Mouse (Mus musculus) leukemia stem cell, adult 10-12 weeks (primary cell): ENCODE data around the gene Nipal1. TPM values are rescaled to one million over a fixed set of nuclear protein-coding genes. Genes with fewer than 3 reads are reported as not detected.

Source experiments
- polyA plus RNA-seq: library from polyadenylated mRNA; stranded (reverse); fragments of >175 nt; gene quantifications from 2 replicates; pipeline ENCODE4 v1.2.3, GENCODE M21; 2012; ENCODE audit warnings: low replicate concordance

Nipal1 gene
- not detected in 2 replicates for polyA plus RNA-seq

DNA sequence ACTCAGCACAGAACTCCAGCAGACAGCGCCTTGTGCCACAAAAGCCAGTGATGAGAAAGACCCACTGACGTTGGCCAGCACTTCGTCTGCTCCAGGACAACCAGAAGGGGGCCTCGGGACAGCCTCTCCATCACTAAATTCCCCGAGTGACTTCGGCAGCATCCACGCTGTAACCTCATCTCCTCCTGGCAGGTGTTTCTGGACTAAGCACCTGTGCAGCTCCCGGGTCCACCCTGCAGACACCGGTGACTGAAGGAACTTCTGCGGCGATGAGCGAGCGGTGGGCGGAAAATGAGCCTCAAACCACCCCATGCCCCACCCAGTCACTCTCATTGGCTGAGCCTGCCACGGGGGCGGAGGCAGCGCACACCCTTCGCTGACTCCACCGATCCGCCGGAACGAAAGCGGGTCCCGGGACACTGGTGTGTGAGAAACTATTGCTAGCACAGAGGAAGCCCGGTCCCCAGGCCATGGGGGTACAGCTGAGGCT lies at the start of gene Nipal1:
TSS of gene Nipal1 (plus strand) at position 378 of the 490 bp plus-strand sequence.

GRCm38 (mm10) chr5:72644175-72644574 lies 3.4 kb upstream of the Nipal1 start, which contains the start of gene Cnga1:
Gene Cnga1 (minus strand): TSS chr5:72644275.

Other genes starting within 250 kb of the Nipal1 start
- gene Corin, start 143.3 kb upstream of the Nipal1 start, polyA plus RNA-seq = not detected in 2 replicates
- gene Nfxl1, start 88.1 kb upstream of the Nipal1 start, polyA plus RNA-seq = 7.7 and 11.1 TPM in 2 replicates
- gene Zar1, start 66.5 kb upstream of the Nipal1 start, polyA plus RNA-seq = not detected in 2 replicates
- gene Gm5868, start 60.2 kb upstream of the Nipal1 start, polyA plus RNA-seq = not detected in 2 replicates
- not detected in 2 replicates for gene Cnga1, start 3.5 kb upstream of the Nipal1 start, polyA plus RNA-seq
- 0.25 TPM in 1 of 2 replicates, not detected in the other for gene Txk, start 105.0 kb downstream of the Nipal1 start, polyA plus RNA-seq
- 0.19 and 0.63 TPM in 2 replicates for gene Tec, start 220.7 kb downstream of the Nipal1 start, polyA plus RNA-seq